Mouse (Mus musculus) heart, postnatal 0 days (tissue): ENCODE measurements around the gene Luc7l3. TPM values are rescaled to one million over a fixed set of nuclear protein-coding genes. Genes with fewer than 3 reads are reported as not detected.

ENCODE experiments used
- ATAC-seq: fragments of 200-750 bp; cut with Nextera tagmentation; 2 replicates; pipeline ENCODE4 v1.8.0; 2017; ENCODE audit warnings: low read depth, moderate number of reproducible peaks, moderate library complexity; ENCODE audit not compliant: insufficient read depth
- DNase-seq: peaks from one replicate; pipeline ENCODE4 v3.0.0-alpha.2; 2016; ENCODE audit warnings: low spot score
- H3K27ac ChIP-seq: fragments of 300-500 bp; sonication (generic); 2 replicates; pipeline ENCODE4 v1.5.1; 2014; ENCODE audit warnings: low read depth, mild to moderate bottlenecking
- H3K27me3 ChIP-seq: fragments of 300-500 bp; sonication (generic); 2 replicates; pipeline ENCODE4 v1.6.1; 2014; ENCODE audit warnings: low read length, mixed read lengths; ENCODE audit not compliant: control insufficient read depth, insufficient read depth
- H3K36me3 ChIP-seq: fragments of 300-500 bp; sonication (generic); replicated peaks from 2 replicates; pipeline ENCODE4 v1.6.1; 2014; ENCODE audit warnings: low read length, mixed read lengths; ENCODE audit not compliant: control insufficient read depth, insufficient read depth
- H3K4me1 ChIP-seq: fragments of 300-500 bp; sonication (generic); 2 replicates; pipeline ENCODE4 v1.6.1; 2014; ENCODE audit warnings: antibody characterized with exemption; ENCODE audit not compliant: control insufficient read depth, insufficient read depth
- H3K4me2 ChIP-seq: fragments of 300-500 bp; sonication (generic); 2 replicates; pipeline ENCODE4 v1.6.1; 2014; ENCODE audit warnings: low read depth, mild to moderate bottlenecking, low read length, moderate library complexity
- H3K4me3 ChIP-seq: fragments of 300-500 bp; sonication (generic); 2 replicates; pipeline ENCODE4 v1.5.1; 2014; ENCODE audit warnings: low read depth, low read length
- H3K9ac ChIP-seq: fragments of 300-500 bp; sonication (generic); replicated peaks from 2 replicates; pipeline ENCODE4 v1.6.1; 2014; ENCODE audit warnings: low read depth, low read length, mixed read lengths
- H3K9me3 ChIP-seq: fragments of 300-500 bp; sonication (generic); replicated peaks from 2 replicates; pipeline ENCODE4 v1.6.1; 2016; ENCODE audit warnings: low read length; ENCODE audit not compliant: control insufficient read depth
- CTCF ChIP-seq: IDR thresholded peaks from 2 replicates; pipeline ENCODE4 v1.5.1; 2016; ENCODE audit warnings: antibody characterized with exemption, control low read depth, low read depth
- EP300 ChIP-seq: IDR thresholded peaks from 2 replicates; pipeline ENCODE4 v1.6.1; 2016; ENCODE audit warnings: antibody characterized with exemption, low read depth
- WGBS: fragments of 180-500 bp; shearing (Covaris S2); extraction: QIAGEN DNeasy Blood & Tissue Kit; methylation state at CpG from one replicate; pipeline ENCODE4 v1.1.7; 2014; 5-methylcytosine and 5-hydroxymethylcytosine counted together
- polyA plus RNA-seq: library from polyadenylated mRNA; unstranded; fragments of >200 nt; fragmentation: Nextera tagmentation; extraction: Ambion mirVana; gene quantifications from 2 replicates; pipeline ENCODE4 v1.2.1, GENCODE M21; 2015
- total RNA-seq: library from RNA; depleted of rRNA; stranded (reverse); fragments of >200 nt; gene quantifications from 2 replicates; pipeline ENCODE4 v1.2.3, GENCODE M21; 2014; ENCODE audit warnings: low replicate concordance

Luc7l3 gene
- total and polyA plus RNA-seq, 2 experiments from 2014 or later = 29.2 to 51.9 TPM

- WGBS = 23% methylated on average over 1 of the region's 1 CpGs
- no peaks in the 10 kb centered on the region for H3K27me3 ChIP-seq
- DNase-seq (no peak), ATAC-seq (no peak)
- no peak overlapping the region for H3K9ac ChIP-seq
- H3K4me2 ChIP-seq = no peak overlapping the region
- peaks cover 4% of the 10 kb centered on the region; the same call in 1 of the 2 replicates for H3K36me3 ChIP-seq
- TF ChIP-seq CTCF (no peak), EP300 (no peak)
- no peak overlapping the region for H3K4me3 ChIP-seq
- peaks cover 38% of the 10 kb centered on the region for H3K4me1 ChIP-seq
- no peak overlapping the region; the same call in 1 of the 2 replicates for H3K27ac ChIP-seq
- no peaks in the 10 kb centered on the region for H3K9me3 ChIP-seq
These were observed 6.5 kb downstream of the Luc7l3 start for GRCm38 (mm10) chr11:94315308-94315707.

GRCm38 (mm10) chr11:94314098-94314652, 7.6 kb downstream of the Luc7l3 start:
- Histone ChIP-seq H3K4me2 (no peak overlapping the region), H3K9ac (no peak overlapping the region), H3K36me3 (peaks cover 4% of the 10 kb centered on the region), H3K27ac (no peak overlapping the region), H3K4me3 (no peak overlapping the region), H3K4me1 (peaks cover 32% of the 10 kb centered on the region), H3K27me3 (no peaks in the 10 kb centered on the region), H3K9me3 (no peaks in the 10 kb centered on the region)
- no peak for DNase-seq
- ATAC-seq = no peak
- WGBS = 15% methylated on average over 2 of the region's 2 CpGs
- TF ChIP-seq CTCF (no peak), EP300 (no peak)

DNA sequence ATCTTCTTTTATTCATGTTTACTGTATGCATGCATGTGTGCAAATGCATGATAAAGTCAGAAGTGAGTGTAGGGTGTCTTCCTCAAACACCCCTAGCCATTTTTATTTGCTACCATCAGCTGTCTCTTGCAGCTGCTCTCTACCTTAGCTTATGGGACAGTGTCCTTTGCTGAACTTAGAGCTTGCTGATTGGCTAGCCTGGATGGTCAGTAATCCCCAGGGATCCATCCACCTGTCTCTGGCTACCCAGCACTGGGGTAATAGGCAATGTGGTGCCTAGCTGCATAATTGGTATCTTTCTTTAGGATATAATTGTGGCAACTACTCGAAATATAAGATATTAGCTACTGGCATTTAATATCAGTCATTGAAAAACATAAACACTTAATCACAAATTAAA, 9.1 kb downstream of the Luc7l3 start:
- no peak for ATAC-seq
- no peak overlapping the region for H3K4me3 ChIP-seq
- H3K36me3 ChIP-seq = peaks cover 11% of the 10 kb centered on the region
- H3K4me1 ChIP-seq = peaks cover 32% of the 10 kb centered on the region
- H3K27ac ChIP-seq = no peak overlapping the region
- H3K9me3 ChIP-seq = no peaks in the 10 kb centered on the region
- no peak overlapping the region for H3K9ac ChIP-seq
- TF ChIP-seq CTCF = no peak
- no peak for DNase-seq
- no peak overlapping the region for H3K4me2 ChIP-seq
- 86% methylated on average over 1 of the region's 1 CpGs for WGBS
- no peaks in the 10 kb centered on the region for H3K27me3 ChIP-seq

DNA sequence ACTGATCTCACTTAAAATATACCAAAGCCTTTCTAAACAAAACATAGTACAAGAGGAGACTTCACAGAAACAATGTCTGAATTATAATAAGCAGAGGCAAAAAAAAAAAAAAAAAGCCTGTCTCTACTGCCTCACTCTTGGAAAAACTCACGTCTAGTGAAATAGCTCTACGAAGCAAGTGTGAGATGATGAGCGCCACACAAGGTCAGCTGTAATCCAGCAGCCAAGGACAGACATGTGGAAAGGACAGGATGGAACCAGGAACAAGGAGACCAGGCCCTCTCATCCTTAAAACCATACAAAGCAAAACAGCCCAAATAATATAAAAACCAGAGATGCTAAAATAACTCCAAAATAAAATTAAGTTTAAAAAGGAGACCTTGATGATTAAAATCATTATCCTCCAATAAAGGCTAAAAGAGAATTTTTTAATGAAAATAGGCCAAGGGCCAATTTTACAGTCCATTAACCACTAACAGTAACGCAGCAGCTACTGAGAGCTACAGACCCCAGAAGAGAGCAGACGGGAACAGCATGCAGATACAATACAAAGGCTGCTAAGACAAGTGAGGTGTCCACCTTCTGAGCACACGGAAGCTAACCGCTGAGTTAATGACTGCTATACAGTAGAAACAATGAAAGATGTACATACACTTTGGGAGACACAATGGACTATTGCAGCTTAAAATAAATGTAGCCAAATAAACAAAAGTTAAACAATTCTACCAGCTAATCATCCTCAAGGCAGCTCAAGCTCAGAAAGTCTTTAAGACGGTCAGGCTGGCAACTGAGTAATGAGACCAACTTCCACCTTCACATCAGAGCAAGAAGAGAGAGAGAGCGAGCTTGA, 26.6 kb downstream of the Luc7l3 start:
- H3K36me3 ChIP-seq = peaks cover 93% of the 10 kb centered on the region
- WGBS = 70% methylated on average over 9 of the region's 9 CpGs
- no peak overlapping the region for H3K27ac ChIP-seq

GRCm38 (mm10) chr11:94290062-94290740, 31.6 kb downstream of the Luc7l3 start:
- Histone ChIP-seq H3K4me3 (no peak overlapping the region), H3K27ac (no peak overlapping the region), H3K9ac (no peak overlapping the region), H3K9me3 (no peaks in the 10 kb centered on the region), H3K4me2 (no peak overlapping the region), H3K4me1 (no peaks in the 10 kb centered on the region), H3K27me3 (no peaks in the 10 kb centered on the region), H3K36me3 (peaks cover 85% of the 10 kb centered on the region)
- no peak for ATAC-seq
- WGBS = 71% methylated on average over 10 of the region's 10 CpGs
- DNase-seq = no peak
- TF ChIP-seq EP300 = no peak
- no peak for TF ChIP-seq CTCF

More for the DNA sequence above, 26.6 kb downstream of the Luc7l3 start:
- DNase-seq = no peak
- Histone ChIP-seq H3K9me3 (no peaks in the 10 kb centered on the region), H3K4me2 (no peak overlapping the region), H3K27me3 (no peaks in the 10 kb centered on the region), H3K9ac (no peak overlapping the region), H3K4me1 (no peaks in the 10 kb centered on the region), H3K4me3 (no peak overlapping the region)
- TF ChIP-seq EP300 = no peak
- no peak for TF ChIP-seq CTCF
- ATAC-seq = no peak
